Mouse (Mus musculus) neural tube, embryonic 11.5 days (tissue): ENCODE results near the gene Bcl2l11. TPM values are rescaled to one million over a fixed set of nuclear protein-coding genes. Genes with fewer than 3 reads are reported as not detected.

Source experiments
- ATAC-seq: fragments of 200-750 bp; cut with Nextera tagmentation; 2 replicates; pipeline ENCODE4 v1.8.0; 2017; ENCODE audit warnings: moderate number of reproducible peaks, mild to moderate bottlenecking, moderate TSS enrichment, moderate library complexity; ENCODE audit not compliant: insufficient read depth, low FRiP score, low TSS enrichment
- DNase-seq: peaks from one replicate; pipeline ENCODE4 v3.0.0-alpha.2; 2015; ENCODE audit warnings: low spot score
- H3K27ac ChIP-seq: fragments of 300-500 bp; sonication (generic); 2 replicates; pipeline ENCODE4 v1.5.1; 2014; ENCODE audit warnings: low read depth, mild to moderate bottlenecking, low read length
- H3K27me3 ChIP-seq: fragments of 300-500 bp; sonication (generic); 2 replicates; pipeline ENCODE4 v1.6.1; 2014; ENCODE audit warnings: mild to moderate bottlenecking, low read length, mixed read lengths; ENCODE audit not compliant: control insufficient read depth, insufficient read depth
- H3K36me3 ChIP-seq: fragments of 300-500 bp; sonication (generic); 2 replicates; pipeline ENCODE4 v1.6.1; 2014; ENCODE audit warnings: mild to moderate bottlenecking, low read length, moderate library complexity, mixed read lengths; ENCODE audit not compliant: control insufficient read depth, insufficient read depth
- H3K4me1 ChIP-seq: fragments of 300-500 bp; sonication (generic); 2 replicates; pipeline ENCODE4 v1.6.1; 2014; ENCODE audit warnings: low read length, mixed read lengths; ENCODE audit not compliant: control insufficient read depth, insufficient read depth
- H3K4me2 ChIP-seq: fragments of 300-500 bp; sonication (generic); 2 replicates; pipeline ENCODE4 v1.6.1; 2014; ENCODE audit warnings: low read depth, mild to moderate bottlenecking, moderate library complexity
- H3K4me3 ChIP-seq: fragments of 300-500 bp; sonication (generic); 2 replicates; pipeline ENCODE4 v1.5.1; 2014; ENCODE audit warnings: low read depth, low read length
- H3K9ac ChIP-seq: fragments of 300-500 bp; sonication (generic); 2 replicates; pipeline ENCODE4 v1.6.1; 2014; ENCODE audit warnings: mild to moderate bottlenecking, low read length
- H3K9me3 ChIP-seq: fragments of 300-500 bp; sonication (generic); 2 replicates; pipeline ENCODE4 v1.6.1; 2016; ENCODE audit warnings: low read length; ENCODE audit not compliant: control insufficient read depth
- WGBS: fragments of 180-500 bp; shearing (Covaris S2); extraction: QIAGEN DNeasy Blood & Tissue Kit; methylation state at CpG from one replicate; pipeline ENCODE4 v1.1.7; 2014; 5-methylcytosine and 5-hydroxymethylcytosine counted together
- polyA plus RNA-seq: library from polyadenylated mRNA; unstranded; fragments of >200 nt; fragmentation: Nextera tagmentation; extraction: Ambion mirVana; gene quantifications from 2 replicates; pipeline ENCODE4 v1.2.1, GENCODE M21; 2014

Bcl2l11 gene
- polyA plus RNA-seq, 1 experiment from 2014 or later, result 19.5 TPM

- 0 out of 2 replicates have a peak, but pooled peaks cover 1% of the 10 kb centered on the region for H3K36me3 ChIP-seq
- no peak overlapping the region for H3K4me3 ChIP-seq
Observed at GRCm38 (mm10) chr2:128156067-128156462, 30.2 kb downstream of the Bcl2l11 start.

DNA sequence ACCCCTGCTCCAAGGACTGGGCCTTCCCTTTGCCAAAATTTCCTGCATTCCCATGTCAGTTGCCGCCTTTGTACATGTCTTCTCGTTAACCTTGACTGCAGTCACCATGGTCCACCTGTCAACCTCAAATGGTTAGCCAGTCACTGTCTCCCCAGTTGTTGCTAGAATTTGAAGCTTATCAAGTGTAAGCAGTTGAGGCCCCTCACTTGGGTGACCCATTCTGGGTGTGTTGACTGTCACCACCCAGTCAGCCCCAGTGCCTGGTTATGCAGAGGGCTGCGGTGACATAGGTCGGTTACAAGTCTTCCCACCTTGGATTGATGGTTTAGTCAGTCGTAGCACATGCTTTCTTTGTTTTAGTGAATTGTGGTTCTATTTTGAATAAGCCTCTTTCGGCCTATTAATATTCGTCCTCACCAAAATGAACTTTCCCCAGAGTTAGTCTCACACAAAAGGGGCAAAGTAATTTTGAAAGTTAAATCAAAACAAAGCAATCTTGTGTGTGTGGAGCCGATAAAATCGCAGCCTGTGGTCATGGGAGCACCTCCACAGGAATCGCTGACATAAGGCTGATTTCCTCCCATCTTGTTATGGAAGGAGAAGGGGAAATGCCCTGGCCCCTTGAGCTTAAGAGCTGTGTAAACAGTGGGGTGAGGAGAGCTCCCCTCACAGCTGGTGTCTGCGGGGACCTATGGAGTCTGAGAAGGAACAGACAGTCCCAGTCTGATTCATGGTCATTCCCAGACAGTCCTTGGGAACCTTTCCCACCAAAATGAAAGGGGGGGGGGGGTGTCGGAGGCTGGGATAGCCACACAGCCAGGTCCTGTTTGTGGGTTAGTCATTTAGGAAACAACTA lies 30.9 kb downstream of the Bcl2l11 start:
- H3K4me1 ChIP-seq, result peaks cover 6% of the 10 kb centered on the region; the same call in 1 of the 2 replicates
- ATAC-seq (no peak), DNase-seq (no peak)
- H3K27me3 ChIP-seq, result no peaks in the 10 kb centered on the region
- no peak overlapping the region for H3K9ac ChIP-seq
- no peak overlapping the region for H3K27ac ChIP-seq
- no peaks in the 10 kb centered on the region for H3K36me3 ChIP-seq
- WGBS, result 78% methylated on average over 12 of the region's 12 CpGs
- no peaks in the 10 kb centered on the region for H3K9me3 ChIP-seq
- no peak overlapping the region for H3K4me2 ChIP-seq
- H3K4me3 ChIP-seq, result no peak overlapping the region

More at GRCm38 (mm10) chr2:128156067-128156462, 30.2 kb downstream of the Bcl2l11 start:
- WGBS, result 82% methylated on average over 5 of the region's 5 CpGs
- Histone ChIP-seq H3K27me3 (no peaks in the 10 kb centered on the region), H3K4me2 (no peak overlapping the region), H3K9ac (no peak overlapping the region), H3K27ac (no peak overlapping the region), H3K4me1 (peaks cover 6% of the 10 kb centered on the region; the same call in 1 of the 2 replicates), H3K9me3 (no peaks in the 10 kb centered on the region)
- DNase-seq (no peak), ATAC-seq (no peak)

GRCm38 (mm10) chr2:128158734-128159410 lies 33.0 kb downstream of the Bcl2l11 start:
- DNase-seq, result peak; percentile 62
- H3K4me2 ChIP-seq, result no peak overlapping the region
- 56% methylated on average over 17 of the region's 17 CpGs for WGBS
- no peaks in the 10 kb centered on the region for H3K36me3 ChIP-seq
- H3K4me3 ChIP-seq, result no peak overlapping the region
- H3K27ac ChIP-seq, result no peak overlapping the region
- ATAC-seq, result peak; percentile 50; the same call in 1 of the 2 replicates
- H3K9me3 ChIP-seq, result no peaks in the 10 kb centered on the region
- peaks cover 6% of the 10 kb centered on the region; the same call in 1 of the 2 replicates for H3K4me1 ChIP-seq
- no peaks in the 10 kb centered on the region for H3K27me3 ChIP-seq
- no peak overlapping the region for H3K9ac ChIP-seq

DNA sequence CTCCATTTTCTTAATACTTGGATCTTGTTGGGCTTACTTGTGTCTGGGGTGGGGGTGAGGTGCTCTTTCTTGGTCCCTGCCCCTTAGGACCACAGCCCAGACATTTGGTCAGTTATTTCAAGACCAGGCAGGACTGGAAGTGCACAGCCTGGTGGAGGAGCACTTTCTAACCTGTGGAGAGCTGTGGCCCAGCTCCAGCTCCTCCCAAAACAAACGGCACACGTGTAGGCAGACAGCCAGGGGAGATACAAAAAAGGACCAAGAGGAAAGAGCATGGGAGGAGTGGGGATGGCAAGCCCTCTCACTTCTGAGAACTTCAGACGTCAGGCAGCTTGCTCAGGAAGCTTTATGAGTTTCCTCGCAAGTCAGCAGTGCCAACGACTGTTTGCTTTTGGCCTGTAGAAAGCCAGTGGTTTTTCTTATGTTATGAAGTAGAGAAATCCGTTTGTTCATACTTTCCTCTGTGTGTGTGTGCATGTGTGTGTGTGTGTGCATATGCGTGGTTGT lies 33.8 kb downstream of the Bcl2l11 start:
- Histone ChIP-seq H3K4me2 (no peak overlapping the region), H3K9ac (no peak overlapping the region), H3K9me3 (no peaks in the 10 kb centered on the region), H3K4me1 (peaks cover 6% of the 10 kb centered on the region; the same call in 1 of the 2 replicates), H3K27me3 (no peaks in the 10 kb centered on the region), H3K36me3 (no peaks in the 10 kb centered on the region), H3K4me3 (no peak overlapping the region), H3K27ac (no peak overlapping the region)
- DNase-seq, result no peak
- ATAC-seq, result no peak
- WGBS, result 76% methylated on average over 7 of the region's 7 CpGs

GRCm38 (mm10) chr2:128163177-128163576 lies 37.3 kb downstream of the Bcl2l11 start:
- no peaks in the 10 kb centered on the region for H3K9me3 ChIP-seq
- H3K27ac ChIP-seq, result no peak overlapping the region
- ATAC-seq (no peak), DNase-seq (no peak)
- no peak overlapping the region for H3K4me3 ChIP-seq
- WGBS, result 81% methylated on average over 8 of the region's 8 CpGs
- H3K4me2 ChIP-seq, result no peak overlapping the region
- no peaks in the 10 kb centered on the region for H3K27me3 ChIP-seq
- no peak overlapping the region for H3K9ac ChIP-seq
- no peaks in the 10 kb centered on the region for H3K4me1 ChIP-seq
- no peaks in the 10 kb centered on the region for H3K36me3 ChIP-seq

GRCm38 (mm10) chr2:128166623-128167423 lies 41.0 kb downstream of the Bcl2l11 start:
- Histone ChIP-seq H3K4me1 (no peaks in the 10 kb centered on the region), H3K9ac (no peak overlapping the region), H3K27me3 (no peaks in the 10 kb centered on the region), H3K27ac (no peak overlapping the region), H3K9me3 (no peaks in the 10 kb centered on the region), H3K36me3 (no peaks in the 10 kb centered on the region), H3K4me3 (no peak overlapping the region), H3K4me2 (no peak overlapping the region)
- 74% methylated on average over 13 of the region's 13 CpGs for WGBS
- ATAC-seq (no peak), DNase-seq (no peak)

- Histone ChIP-seq H3K9me3 (no peaks in the 10 kb centered on the region), H3K4me2 (no peak overlapping the region), H3K27ac (no peak overlapping the region), H3K4me3 (no peak overlapping the region), H3K9ac (no peak overlapping the region), H3K27me3 (no peaks in the 10 kb centered on the region), H3K36me3 (no peaks in the 10 kb centered on the region), H3K4me1 (no peaks in the 10 kb centered on the region)
- no peak for DNase-seq
- ATAC-seq, result no peak
- 96% methylated on average over 12 of the region's 12 CpGs for WGBS
Observed at GRCm38 (mm10) chr2:128167930-128168329, 42.1 kb downstream of the Bcl2l11 start.

GRCm38 (mm10) chr2:128169486-128169885 lies 43.6 kb downstream of the Bcl2l11 start:
- Histone ChIP-seq H3K27me3 (no peaks in the 10 kb centered on the region), H3K4me2 (no peak overlapping the region), H3K4me3 (no peak overlapping the region), H3K9me3 (no peaks in the 10 kb centered on the region), H3K9ac (no peak overlapping the region), H3K27ac (no peak overlapping the region), H3K4me1 (no peaks in the 10 kb centered on the region), H3K36me3 (no peaks in the 10 kb centered on the region)
- 90% methylated on average over 5 of the region's 5 CpGs for WGBS
- no peak for DNase-seq
- no peak for ATAC-seq
